Mouse (Mus musculus): ENCODE data around the gene Tmem40. TPM values are rescaled to one million over a fixed set of nuclear protein-coding genes. Genes with fewer than 3 reads are reported as not detected.

Gene Tmem40
- polyA plus RNA-seq (2016; fragmentation: Nextera tagmentation; extraction: Ambion mirVana), result 1.1 and 1.6 TPM in 2 replicates

DNA sequence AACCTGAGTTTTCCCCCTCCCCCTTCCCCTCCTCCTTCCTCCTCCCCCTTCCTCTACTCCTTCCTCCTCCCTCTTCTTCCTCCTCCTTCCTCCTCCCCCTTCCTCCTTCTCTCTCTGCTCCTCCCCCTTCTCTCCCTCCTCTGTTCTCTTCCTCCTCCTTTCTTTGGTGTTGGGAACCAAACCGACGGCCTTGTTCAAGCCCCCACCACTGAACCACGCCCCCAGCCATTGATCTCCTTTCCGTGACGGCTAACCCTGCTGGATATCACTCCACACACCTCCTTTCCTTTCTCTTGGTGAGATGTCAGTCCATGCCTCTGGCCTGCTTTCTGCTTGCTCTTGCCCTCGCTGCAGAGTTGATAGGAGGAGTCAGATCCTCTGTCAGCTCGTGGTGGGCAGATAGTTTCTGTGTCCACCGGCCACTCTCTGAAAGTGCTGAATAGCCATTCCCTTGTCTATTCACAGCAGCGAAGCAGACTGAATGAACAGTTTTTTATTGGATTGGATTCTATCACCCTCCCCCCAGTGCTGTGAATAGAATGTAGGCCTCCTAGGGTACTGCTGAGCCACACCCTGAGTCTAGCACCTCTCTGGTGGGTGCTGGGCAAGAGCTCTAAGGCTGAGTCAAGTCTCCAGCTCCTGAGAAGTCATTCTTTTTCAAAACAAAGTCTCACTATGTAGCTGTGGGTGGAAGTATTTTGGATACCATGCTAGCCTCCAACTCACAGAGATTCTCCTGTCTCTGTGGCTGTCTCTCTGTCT, at the start of gene Tmem40:
Gene Tmem40, minus strand, starts transcription at position 416 of the 762 bp plus-strand sequence.
- H3K27ac ChIP-seq (replicated peaks), result peak within 1 kb of the TSS; percentile 79
- no peaks in the 10 kb centered on the region for H3K36me3 ChIP-seq (replicated peaks)
- 0 out of 2 replicates have a peak, but pooled peaks cover 2% of the 10 kb centered on the region for H3K9me3 ChIP-seq
- H3K27me3 ChIP-seq (replicated peaks; ENCODE audit: low read depth, poor library complexity, severe bottlenecking), result no peaks in the 10 kb centered on the region
- peak within 1 kb of the TSS; percentile 34 for H3K4me3 ChIP-seq
- DNase-seq (ENCODE audit: low spot score), result peak; percentile 73
- WGBS, result 3% methylated on average over 9 of the region's 9 CpGs
- peaks cover 58% of the 10 kb centered on the region for H3K4me1 ChIP-seq

DNA sequence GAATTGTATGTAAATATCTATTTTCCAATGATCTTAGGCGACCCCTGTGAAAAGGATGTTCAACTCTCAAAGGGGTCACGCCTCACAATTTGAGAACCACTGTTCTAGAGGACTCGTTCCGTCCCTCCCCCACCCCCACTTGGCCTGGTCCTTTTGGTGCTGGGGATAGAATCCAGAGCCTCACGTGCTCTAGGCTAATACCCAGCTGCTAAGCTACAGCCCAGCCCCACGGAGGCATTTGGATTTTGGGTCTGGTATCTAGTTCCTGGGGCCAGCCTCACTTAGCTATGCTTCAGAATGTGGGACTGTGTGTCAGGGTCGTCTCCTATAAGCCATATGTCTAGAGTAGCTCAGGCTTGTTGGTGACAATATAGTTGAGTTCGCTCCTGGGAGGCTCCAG, 49.4 kb upstream of the Tmem40 start:
- DNase-seq (ENCODE audit: low spot score), result no peak
- Histone ChIP-seq H3K36me3 (replicated peaks) (peaks cover 13% of the 10 kb centered on the region), H3K4me1 (peaks cover 25% of the 10 kb centered on the region), H3K27me3 (replicated peaks; ENCODE audit: low read depth, poor library complexity, severe bottlenecking) (no peaks in the 10 kb centered on the region), H3K4me3 (no peak overlapping the region), H3K27ac (replicated peaks) (no peak overlapping the region), H3K9me3 (no peaks in the 10 kb centered on the region)
- WGBS, result 78% methylated on average over 8 of the region's 8 CpGs

DNA sequence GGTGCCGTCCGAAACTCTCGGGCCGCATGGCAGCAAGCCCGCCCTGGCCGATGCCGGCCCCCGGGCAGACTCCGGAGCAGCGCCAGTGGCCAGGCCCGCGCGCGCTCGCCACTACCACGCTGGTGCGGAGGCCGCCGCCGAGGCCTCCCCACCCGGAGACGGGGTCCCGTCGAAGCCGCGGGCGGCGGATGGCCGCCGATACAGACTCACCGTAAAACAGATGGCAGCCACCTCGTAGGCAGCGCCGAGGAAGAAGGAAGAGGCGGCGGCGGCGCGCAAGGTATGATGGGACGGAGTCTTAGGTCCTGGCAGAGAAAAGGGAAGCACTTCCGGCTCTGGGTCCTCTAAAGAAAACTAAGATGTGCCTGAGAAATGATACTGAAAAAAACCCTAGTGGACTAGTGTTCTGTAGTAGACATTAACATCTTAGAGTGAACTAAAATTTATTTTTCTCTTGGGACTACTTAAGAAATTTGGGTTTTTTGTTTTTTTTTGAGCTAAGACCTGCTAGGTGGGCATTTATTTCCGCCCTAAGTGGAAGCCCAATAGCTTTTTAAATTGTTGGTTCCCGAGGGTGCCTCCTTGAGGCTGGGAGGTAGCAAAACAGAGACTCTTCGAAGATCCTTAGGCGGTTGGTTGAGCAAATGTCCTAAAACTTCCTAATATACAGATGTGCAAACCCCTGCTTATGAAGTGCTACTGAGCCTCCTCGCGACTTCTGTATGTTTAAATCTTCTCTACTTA, 46.5 kb upstream of the Tmem40 start, which contains the start of gene Rpl32:
Gene Rpl32, minus strand, starts transcription at position 260 of the 744 bp plus-strand sequence.
- DNase-seq (ENCODE audit: low spot score), result peak; percentile 87
- WGBS, result under 1% methylated on average over 47 of the region's 47 CpGs
- Histone ChIP-seq H3K27ac (replicated peaks) (peak within 1 kb of the TSS; percentile 100), H3K4me3 (peak within 1 kb of the TSS; percentile 86), H3K27me3 (replicated peaks; ENCODE audit: low read depth, poor library complexity, severe bottlenecking) (no peaks in the 10 kb centered on the region), H3K9me3 (no peaks in the 10 kb centered on the region), H3K4me1 (peaks cover 21% of the 10 kb centered on the region), H3K36me3 (replicated peaks) (peaks cover 43% of the 10 kb centered on the region)

DNA sequence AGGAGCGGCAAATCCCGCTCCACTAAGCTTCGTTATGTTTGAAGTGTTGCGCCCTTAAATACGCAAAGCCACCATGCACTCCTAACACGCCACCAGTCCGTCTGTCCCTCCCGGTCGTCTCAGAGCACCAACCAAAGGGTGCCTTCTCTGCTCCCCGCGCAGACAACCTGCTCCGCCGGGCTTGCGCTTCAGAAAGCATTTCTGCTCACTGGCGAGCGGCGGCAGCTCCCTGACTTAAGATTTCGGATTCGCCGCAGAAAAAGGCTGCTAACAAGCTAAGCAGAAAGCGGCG, 45.9 kb upstream of the Tmem40 start:
- peak overlapping the region; percentile 86 for H3K4me3 ChIP-seq
- no peaks in the 10 kb centered on the region for H3K9me3 ChIP-seq
- DNase-seq (ENCODE audit: low spot score), result no peak
- H3K27me3 ChIP-seq (replicated peaks; ENCODE audit: low read depth, poor library complexity, severe bottlenecking), result no peaks in the 10 kb centered on the region
- peak overlapping the region; percentile 100 for H3K27ac ChIP-seq (replicated peaks)
- WGBS, result under 1% methylated on average over 22 of the region's 22 CpGs
- H3K4me1 ChIP-seq, result peaks cover 20% of the 10 kb centered on the region
- peaks cover 48% of the 10 kb centered on the region for H3K36me3 ChIP-seq (replicated peaks)

DNA sequence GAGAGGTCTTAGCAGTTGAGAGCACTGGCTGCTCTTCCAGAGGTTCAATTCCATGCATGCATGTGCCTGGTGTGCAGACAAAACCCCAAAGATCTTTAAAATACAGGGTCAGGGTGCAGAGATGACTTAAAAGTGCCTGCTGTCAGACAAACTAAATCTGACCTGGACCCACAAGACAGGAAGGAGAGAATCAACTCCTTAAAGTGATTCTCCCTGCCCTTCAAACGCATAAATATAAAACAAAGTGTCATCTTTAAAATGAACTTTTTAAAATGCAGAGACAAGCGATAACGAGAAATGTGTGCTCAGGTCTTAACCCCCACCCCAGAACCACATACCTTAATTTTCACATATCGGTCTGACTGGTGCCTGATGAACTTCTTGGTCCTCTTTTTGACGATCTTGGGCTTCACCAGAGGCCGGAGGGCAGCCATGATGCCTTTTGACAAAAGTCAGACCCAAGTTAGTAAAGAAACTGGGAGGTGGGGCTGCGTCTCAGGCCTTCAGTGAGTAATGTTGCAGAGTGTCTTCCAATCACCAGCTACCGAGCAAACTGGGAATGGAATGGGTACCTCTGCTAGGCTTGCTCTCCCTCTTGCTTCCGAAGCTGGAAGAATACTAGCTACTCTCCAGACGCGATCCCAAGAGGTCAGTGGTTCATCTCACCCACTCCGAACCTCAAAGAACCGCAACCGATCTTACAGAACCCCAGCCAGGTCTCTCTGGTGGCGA, 45.4 kb upstream of the Tmem40 start:
- peak; percentile 27 for DNase-seq (ENCODE audit: low spot score)
- H3K27ac ChIP-seq (replicated peaks), result peak overlapping the region; percentile 100
- no peaks in the 10 kb centered on the region for H3K27me3 ChIP-seq (replicated peaks; ENCODE audit: low read depth, poor library complexity, severe bottlenecking)
- no peaks in the 10 kb centered on the region for H3K9me3 ChIP-seq
- WGBS, result 4% methylated on average over 15 of the region's 15 CpGs
- H3K4me1 ChIP-seq, result peaks cover 20% of the 10 kb centered on the region
- H3K4me3 ChIP-seq, result peak overlapping the region; percentile 86
- peaks cover 53% of the 10 kb centered on the region for H3K36me3 ChIP-seq (replicated peaks)

DNA sequence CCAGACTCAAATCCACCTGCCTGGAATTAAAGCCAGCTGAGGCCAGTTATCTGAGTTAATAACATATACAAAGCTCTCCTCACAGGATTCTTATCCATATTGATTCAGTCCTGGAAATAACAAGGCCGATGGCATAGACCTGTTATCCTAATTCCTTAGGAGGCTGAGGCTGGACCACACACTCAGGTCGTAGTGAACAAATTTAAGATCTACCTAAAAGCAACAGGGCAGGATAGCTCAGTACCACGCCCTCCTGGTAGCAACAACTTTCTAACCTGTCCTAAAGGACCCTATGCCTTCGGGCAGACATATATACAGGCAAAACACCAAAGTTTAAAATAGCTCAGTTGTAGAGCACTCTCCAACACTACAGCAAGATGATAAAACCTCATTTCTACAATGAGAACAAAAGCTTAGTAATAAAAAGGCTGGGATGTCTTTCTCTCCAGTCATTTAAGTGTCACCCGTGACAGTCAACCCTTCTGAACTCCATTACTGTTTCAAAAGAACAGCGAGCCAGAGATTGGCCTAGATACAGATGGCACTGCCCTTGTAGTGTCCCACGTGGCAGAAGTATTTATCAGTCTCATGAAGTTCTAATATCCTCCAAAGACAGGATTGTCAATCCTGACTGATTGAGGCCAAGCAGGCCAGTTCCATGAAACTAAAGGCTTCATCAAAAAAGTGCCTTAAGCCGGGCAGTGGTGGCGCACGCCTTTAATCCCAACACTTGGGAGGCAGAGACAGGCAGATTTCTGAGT, 42.4 kb upstream of the Tmem40 start:
- Histone ChIP-seq H3K36me3 (replicated peaks) (peaks cover 83% of the 10 kb centered on the region), H3K4me1 (peaks cover 20% of the 10 kb centered on the region), H3K4me3 (no peak overlapping the region), H3K27me3 (replicated peaks; ENCODE audit: low read depth, poor library complexity, severe bottlenecking) (no peaks in the 10 kb centered on the region), H3K27ac (replicated peaks) (no peak overlapping the region), H3K9me3 (no peaks in the 10 kb centered on the region)
- 68% methylated on average over 10 of the region's 10 CpGs for WGBS
- DNase-seq (ENCODE audit: low spot score), result no peak

DNA sequence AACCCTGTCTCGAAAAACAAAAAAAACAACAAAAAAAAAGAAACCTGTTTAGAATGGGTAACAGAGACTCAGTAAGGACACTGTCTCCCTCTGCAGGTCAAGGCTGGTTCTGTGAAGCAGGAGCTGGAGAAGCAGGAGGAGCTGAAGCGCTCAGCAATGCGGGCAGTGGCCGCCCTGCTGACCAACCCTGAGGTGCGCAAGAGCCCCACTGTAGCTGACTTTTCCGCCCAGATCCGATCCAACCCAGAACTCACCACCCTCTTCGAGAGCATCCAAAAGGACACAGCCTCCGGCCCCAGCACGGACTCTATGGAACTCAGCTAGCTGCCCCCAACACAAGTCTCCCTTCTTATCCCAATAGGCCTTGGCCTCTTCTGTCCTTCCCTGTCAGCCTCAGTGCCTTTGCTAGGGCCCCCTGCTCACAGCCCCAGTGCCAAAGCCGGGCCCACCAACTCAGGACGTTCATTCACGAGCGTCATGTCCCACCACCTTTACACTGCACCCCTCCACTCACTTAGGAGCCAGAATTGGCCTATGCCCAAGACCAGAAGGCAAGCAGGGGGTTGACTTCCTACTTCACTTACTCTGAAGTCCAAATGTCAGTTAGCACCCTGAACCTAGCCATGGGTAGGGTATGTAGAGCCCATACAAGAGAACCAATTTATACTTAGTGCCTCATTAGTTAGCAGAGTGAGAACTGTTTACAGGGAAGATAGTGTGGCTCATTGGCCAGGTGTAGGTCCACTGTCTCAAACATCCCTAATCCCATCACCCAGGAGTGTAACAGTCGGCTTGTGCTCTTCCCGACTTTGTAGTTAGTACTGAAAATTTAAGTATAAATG, 41.6 kb upstream of the Tmem40 start:
- Histone ChIP-seq H3K36me3 (replicated peaks) (peaks cover 92% of the 10 kb centered on the region), H3K27ac (replicated peaks) (no peak overlapping the region; the same call in 1 of the 2 replicates), H3K4me1 (peaks cover 20% of the 10 kb centered on the region), H3K9me3 (no peaks in the 10 kb centered on the region), H3K4me3 (peak overlapping the region; percentile 11; the same call in 1 of the 2 replicates), H3K27me3 (replicated peaks; ENCODE audit: low read depth, poor library complexity, severe bottlenecking) (no peaks in the 10 kb centered on the region)
- WGBS, result 56% methylated on average over 16 of the region's 16 CpGs
- peak; percentile 72 for DNase-seq (ENCODE audit: low spot score)

DNA sequence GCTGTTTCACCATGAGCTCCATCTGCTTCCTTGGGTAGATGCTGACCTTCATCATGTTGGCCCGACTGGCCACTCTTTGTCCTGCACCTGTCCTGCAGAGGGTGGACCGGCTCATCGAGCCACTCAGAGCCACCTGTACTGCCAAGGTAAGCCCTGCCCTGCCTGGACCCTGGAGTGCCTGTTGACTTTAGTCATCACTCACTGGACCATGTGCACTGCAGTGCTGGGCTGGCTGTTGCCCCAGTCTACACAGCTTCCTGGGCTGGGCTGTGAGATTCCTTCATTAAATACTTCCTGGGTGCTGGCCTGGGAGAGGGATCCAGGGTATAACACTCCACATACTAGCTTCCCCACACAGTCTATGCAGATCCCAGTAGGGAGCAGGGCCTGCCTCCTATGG, 39.6 kb upstream of the Tmem40 start:
- H3K4me3 ChIP-seq, result no peak overlapping the region
- H3K4me1 ChIP-seq, result peaks cover 13% of the 10 kb centered on the region
- DNase-seq (ENCODE audit: low spot score), result no peak
- no peaks in the 10 kb centered on the region for H3K9me3 ChIP-seq
- no peaks in the 10 kb centered on the region for H3K27me3 ChIP-seq (replicated peaks; ENCODE audit: low read depth, poor library complexity, severe bottlenecking)
- WGBS, result 97% methylated on average over 3 of the region's 3 CpGs
- H3K36me3 ChIP-seq (replicated peaks), result peaks cover 100% of the 10 kb centered on the region
- H3K27ac ChIP-seq (replicated peaks), result no peak overlapping the region

DNA sequence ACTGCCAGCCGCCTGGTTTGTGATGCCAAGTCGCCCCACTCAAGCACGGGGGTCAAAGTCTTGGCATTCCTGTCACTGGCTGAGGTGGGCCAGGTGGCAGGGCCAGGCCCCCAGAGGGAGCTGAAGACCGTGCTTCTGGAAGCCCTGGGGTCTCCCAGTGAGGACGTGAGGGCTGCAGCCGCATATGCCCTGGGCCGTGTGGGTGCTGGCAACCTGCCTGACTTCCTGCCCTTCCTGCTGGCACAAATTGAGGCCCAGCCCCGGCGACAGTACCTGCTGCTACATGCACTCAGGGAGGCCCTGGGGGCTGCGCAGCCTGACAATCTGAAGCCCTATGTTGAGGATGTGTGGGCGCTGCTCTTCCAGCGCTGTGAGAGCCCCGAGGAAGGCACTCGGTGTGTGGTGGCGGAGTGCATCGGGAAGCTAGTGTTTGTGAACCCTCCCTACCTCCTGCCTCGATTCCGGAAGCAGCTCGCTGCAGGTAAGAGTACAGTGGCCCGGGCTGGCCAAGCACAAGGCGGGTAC, 30.5 kb upstream of the Tmem40 start:
- no peaks in the 10 kb centered on the region for H3K4me1 ChIP-seq
- H3K9me3 ChIP-seq, result no peaks in the 10 kb centered on the region
- no peaks in the 10 kb centered on the region for H3K27me3 ChIP-seq (replicated peaks; ENCODE audit: low read depth, poor library complexity, severe bottlenecking)
- DNase-seq (ENCODE audit: low spot score), result no peak
- 92% methylated on average over 21 of the region's 21 CpGs for WGBS
- H3K4me3 ChIP-seq, result no peak overlapping the region
- peaks cover 100% of the 10 kb centered on the region for H3K36me3 ChIP-seq (replicated peaks)
- no peak overlapping the region for H3K27ac ChIP-seq (replicated peaks)

DNA sequence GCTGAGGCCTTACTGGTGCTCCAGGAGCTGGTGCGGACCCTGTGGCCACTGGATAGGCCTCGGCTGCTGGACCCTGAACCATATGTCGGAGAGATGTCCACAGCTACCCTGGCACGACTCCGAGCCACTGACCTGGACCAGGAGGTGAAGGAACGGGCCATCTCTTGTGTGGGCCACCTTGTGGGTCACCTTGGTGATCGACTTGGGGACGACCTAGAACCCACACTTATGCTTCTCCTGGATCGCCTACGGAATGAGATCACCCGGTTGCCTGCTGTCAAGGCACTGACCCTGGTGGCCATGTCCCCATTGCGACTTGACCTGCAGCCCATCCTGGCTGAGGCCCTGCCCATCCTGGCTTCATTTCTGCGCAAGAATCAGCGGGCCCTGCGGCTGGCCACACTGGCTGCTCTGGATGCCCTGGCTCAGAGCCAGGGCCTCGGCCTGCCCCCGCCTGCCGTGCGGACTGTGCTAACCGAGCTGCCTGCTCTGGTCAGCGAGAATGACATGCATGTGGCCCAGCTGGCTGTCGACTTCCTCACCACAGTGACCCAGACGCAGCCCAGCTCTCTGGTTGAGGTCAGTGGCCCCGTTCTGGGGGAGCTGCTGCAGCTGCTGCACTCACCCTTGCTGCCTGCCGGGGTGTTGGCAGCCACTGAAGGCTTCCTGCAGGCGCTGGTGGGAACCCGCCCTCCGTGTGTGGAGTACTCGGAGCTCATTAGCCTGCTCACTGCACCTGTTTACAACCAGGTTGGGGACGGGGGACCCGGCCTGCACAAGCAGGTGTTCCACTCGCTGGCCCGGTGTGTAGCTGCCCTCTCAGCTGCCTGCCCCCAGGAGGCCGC, 29.9 kb upstream of the Tmem40 start:
- no peaks in the 10 kb centered on the region for H3K4me1 ChIP-seq
- no peak for DNase-seq (ENCODE audit: low spot score)
- no peak overlapping the region for H3K27ac ChIP-seq (replicated peaks)
- no peaks in the 10 kb centered on the region for H3K27me3 ChIP-seq (replicated peaks; ENCODE audit: low read depth, poor library complexity, severe bottlenecking)
- peaks cover 100% of the 10 kb centered on the region for H3K36me3 ChIP-seq (replicated peaks)
- H3K4me3 ChIP-seq, result no peak overlapping the region
- WGBS, result 92% methylated on average over 34 of the region's 34 CpGs
- H3K9me3 ChIP-seq, result no peaks in the 10 kb centered on the region
